Mouse (Mus musculus) mouse embryonic stem cell (cell line): ENCODE data around the gene Cmbl.

Experiments
- in situ Hi-C, 2 experiments: fragments of 300-500 bp; cut with MboI; formaldehyde crosslinking; loops; 1 replicate in 1 of 2; 3 replicates in 1 of 2; pipeline ENCODE4 v1.14.3; 2019 to 2020; ENCODE audit warnings: low sequenced_read_pairs in 2 of 2, low pct_unique_long_range_greater_than_20kb in 1 of 2, mixed read lengths in 1 of 2; ENCODE audit not compliant: unreplicated experiment in 1 of 2

Cmbl gene

DNA sequence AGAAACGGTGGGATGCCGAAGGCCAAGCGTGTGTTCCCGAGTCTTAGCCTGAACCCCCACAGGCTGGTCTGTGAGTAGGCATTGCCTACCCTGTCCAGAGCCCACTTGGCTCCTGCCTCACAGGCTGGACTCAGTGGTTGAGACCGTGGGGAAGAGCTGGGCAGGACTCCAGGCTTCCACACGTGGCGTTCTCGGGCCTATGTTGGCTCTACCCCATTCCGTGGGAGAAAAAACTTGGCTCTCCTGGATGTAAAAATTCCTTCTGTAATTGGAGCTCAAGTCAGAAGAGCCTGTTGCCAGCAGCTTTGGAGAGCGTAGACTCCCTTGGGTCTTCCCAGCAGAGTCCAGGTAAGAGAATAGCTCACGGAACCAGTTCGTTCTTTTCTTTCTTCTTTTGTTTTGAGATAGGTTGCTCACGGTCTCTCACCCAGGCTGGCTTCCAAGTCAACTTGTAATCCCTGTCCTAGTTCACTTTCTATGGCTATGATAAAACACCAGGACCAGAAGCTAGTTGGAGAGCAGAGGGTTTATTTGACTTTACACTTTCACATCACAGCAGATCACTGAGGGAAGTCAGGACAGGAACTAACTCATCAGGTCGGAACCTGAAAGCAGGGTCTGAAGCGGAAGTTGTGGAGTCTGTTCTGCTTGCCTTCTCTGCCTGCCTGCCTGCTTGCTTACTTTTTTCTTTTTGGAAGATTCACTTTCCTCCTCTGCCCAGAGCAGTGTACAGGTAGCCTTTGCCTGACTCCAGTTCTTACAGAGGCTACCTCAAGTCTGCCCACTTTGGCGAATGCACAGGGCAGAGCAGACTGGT lies 6.9 kb downstream of the Cmbl start:
- in situ Hi-C loops, result no loop called here

DNA sequence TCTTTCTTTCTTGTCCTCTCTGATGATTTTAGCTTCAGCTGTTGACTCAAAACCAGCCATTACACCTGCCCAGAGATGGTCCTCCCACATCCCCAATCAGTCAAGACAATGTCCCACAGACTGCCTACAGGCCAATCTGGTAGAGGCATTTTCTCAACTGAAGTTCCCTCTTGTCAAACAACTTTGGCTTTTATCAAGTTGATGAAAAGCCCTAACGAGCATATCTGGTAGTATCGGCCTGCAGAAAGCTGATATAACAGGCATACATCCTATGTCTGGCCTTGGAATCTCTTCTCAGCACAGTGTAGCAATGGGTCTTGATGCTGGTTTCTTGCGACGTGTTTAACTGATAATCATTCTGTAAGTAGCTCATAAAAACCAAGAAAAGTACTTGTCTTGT lies 8.1 kb downstream of the Cmbl start:
- in situ Hi-C loops, result no loop called here

DNA sequence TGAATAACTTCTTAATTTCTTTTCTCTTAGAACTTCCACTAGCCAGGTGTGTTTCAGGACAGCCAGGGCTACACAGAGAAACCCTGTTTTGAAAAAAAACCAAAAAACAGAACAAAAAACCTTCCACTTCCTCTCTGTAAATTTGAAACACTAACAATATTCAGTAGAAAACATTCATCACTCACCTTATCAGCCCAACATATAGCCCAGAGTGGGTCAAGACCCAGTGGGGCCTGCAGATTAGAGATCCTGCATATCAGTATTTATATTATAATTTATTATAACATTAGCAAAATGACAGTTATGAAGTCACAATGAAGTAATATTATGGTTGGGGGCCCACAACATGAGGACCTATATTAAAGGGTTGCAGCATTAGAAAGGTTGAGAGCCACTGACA lies 8.5 kb downstream of the Cmbl start:
- in situ Hi-C loops, result no loop called here

DNA sequence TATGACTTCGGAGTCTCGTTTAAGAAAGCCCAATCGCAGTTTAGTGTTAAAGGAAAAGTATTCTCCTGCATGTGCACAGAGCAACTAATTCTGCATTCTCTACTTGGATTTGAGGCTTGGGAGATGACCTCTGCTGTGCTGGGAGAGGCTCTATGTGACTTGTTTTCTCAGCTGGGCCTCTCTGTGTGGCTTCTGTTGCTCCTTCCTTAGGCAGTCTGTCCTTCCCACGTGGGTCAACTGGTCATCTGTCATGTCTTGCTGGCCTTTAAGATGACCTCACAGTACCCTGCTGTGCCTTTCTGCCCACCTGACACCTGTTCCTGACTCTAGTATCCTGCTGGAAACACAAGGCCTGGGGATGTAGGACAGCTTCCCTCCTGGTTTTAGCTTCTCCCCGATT lies 10.9 kb downstream of the Cmbl start:
- in situ Hi-C loops, result loop anchor here in 1 of 2 experiments (25.0 kb wide), 1 partner anchor 89 kb away; no protein-coding TSS in a partner anchor

DNA sequence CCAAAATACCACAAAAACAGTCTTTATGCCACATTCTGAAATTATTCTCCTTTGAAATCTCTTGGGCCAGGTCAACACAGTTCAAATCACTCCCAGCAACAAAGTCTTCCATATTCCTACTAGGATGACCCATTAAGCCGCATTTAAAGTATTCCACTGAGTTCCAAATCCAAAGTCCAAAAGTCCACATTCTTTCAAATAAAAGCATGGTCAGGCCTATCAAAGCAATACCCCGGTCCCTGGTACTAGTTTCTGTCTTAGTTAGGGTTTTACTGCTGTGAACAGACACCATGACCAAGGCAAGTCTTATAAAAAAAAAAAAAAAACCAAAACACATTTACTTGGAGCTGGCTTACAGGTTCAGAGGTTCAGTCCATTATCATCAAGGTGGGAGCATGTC lies 15.9 kb downstream of the Cmbl start:
- in situ Hi-C loops, result loop anchor here (10.0 to 25.0 kb wide), 2 partner anchors 94 to 126 kb away; partner anchors contain the start of gene Ropn1l (in 1 of the 2)

DNA sequence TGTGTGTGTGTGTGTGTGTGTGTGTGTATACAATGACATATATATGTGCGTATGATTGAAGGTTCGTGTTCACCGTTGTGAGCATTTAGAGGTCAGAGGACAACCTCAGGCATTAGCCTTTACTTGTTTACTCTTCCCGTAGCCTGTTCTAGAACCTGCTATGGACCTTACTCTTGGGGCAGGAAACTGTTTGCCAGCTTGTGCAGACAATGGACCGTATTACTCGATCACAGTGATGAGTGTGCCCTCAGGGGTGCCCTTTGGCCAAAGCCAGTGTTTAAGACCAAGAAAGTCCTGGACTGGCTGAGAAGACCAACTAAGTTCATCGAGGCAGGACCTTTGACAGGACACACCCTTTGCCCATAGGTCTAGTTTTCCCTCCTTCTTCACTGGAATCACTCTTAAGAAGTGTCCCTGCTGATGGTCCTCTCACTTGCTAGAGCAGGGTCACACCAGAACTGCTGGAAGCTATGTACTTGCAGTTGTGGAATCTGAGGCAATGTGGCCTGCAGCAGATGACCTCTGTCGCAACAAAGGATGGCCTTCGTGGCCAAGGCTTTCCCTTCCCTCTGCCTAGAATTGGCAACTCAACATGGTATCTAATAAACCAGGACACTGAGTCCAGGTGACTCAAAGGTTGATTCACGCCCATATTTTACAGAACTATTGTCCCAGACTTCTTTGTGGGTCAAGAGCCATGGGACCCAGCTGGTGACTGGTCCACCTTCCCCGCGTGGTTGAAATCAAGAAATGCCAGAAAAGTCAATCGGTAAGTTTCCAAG lies 18.3 kb downstream of the Cmbl start:
- in situ Hi-C loops, result loop anchor here (10.0 to 25.0 kb wide), 2 partner anchors 96 to 129 kb away; partner anchors contain the start of gene Ropn1l (in 1 of the 2)

DNA sequence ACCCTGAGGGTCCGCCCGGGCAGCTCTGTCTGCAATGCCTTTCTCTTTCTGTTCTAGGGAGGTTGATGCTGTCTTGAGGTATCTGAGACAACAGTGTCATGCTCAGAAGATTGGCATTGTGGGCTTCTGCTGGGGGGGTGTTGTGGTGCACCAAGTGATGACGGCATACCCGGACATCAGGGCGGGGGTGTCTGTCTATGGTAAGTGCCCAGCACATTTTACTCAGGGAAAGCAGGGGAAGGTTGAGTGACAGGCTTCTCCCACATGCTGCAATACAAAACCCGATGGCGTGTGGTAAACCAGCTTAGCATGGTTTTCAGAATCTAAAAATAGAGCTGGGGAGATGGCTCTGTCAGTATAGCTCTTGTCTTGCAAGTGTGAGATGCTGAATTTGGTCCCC lies 20.0 kb downstream of the Cmbl start:
- in situ Hi-C loops, result loop anchor here (5.0 to 25.0 kb wide), 3 partner anchors 98 to 278 kb away; partner anchors contain the start of gene Ropn1l (in 1 of the 2)

DNA sequence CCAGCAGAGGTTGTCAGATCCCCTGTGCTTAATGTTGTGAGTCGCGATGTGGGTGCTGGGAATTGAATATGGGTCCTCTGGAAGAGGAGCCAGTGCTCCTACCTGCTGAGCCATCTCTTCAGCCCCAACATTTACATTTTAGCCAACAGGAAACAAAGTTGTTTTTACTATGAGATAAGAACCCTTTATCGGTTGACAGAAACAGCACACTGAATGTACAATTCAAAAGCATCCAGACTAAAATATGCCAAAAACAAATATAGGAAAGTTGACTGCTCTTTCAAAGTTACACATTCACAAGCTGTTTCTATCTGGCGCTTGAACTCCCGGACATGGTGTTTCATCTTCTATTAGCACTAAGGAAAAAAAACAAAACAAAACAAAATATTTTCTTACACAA lies 20.9 kb downstream of the Cmbl start:
- in situ Hi-C loops, result loop anchor here (5.0 to 25.0 kb wide), 3 partner anchors 99 to 279 kb away; partner anchors contain the start of gene Ropn1l (in 1 of the 2)

DNA sequence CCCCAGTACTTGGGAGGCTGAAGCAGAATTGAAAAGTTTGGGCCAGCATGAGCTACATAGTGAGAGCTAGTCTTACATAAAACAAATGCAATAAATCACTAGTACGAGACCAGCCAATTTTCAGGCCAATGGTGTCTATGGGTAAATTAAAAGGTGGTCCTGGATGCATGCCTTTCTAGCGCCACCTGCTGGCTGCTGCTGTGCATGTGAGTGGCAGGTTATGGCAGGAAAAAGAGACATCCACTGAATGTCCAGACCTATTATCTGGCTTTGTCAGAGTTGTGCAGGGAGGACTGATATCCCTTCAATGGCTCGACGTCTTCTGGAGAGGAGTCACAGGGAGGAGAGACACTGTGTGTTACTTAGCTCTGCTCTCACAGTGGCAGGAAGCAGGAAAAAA lies 21.3 kb downstream of the Cmbl start:
- in situ Hi-C loops, result loop anchor here (5.0 to 25.0 kb wide), 3 partner anchors 99 to 279 kb away; partner anchors contain the start of gene Ropn1l (in 1 of the 2)

DNA sequence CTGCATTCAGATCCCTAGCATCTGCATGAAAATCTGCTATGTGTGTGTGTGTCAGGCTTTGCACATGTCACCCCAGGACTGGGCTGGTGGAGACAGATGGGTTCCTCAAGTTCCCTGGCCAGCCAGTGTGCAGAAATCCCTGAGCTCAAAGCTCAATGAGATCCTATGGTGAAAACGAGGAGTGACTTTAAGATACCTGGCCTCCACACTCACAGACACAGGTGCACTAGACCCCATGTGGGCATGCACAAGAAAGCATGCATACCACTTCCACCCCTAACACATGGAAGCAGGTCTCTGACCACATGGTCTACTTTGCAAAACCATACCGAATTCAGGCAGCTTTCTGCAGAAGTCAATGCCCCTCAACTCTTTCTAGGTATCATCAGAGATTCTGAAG lies 22.6 kb downstream of the Cmbl start:
- in situ Hi-C loops, result loop anchor here (5.0 to 25.0 kb wide), 3 partner anchors 100 to 280 kb away; partner anchors contain the start of gene Ropn1l (in 1 of the 2)

DNA sequence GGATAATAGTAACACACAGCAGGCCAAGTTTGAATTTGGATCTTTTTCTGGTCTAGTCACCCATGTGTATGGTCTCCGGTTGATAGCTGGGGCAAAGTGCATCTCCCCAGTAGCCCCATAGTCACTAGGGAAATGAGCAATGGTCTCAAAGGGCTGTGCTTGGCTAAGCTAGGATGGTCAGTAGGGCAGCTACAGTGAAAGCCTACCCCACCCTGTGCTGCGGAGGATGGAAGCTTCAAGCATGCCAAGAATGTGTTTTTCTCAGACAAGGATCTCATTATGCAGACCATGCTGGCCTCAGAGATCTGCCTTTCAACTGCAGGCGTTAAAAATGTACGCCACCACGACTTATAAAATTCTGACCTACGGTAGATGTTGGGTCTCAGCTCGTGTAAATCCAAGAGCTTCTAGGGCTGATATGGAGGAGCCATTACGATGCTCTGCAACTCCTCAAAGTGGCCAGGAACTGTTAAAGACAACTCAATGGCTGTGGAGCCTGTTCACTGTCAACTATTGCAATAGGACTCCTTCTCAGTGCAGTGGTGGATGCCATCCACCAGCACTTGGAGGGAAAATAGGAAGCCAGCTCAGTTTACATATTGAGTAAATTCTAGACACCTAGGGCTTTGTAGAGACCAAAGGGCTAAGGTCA lies 23.9 kb downstream of the Cmbl start:
- in situ Hi-C loops, result loop anchor here (5.0 to 25.0 kb wide), 3 partner anchors 102 to 282 kb away; partner anchors contain the start of gene Ropn1l (in 1 of the 2)

DNA sequence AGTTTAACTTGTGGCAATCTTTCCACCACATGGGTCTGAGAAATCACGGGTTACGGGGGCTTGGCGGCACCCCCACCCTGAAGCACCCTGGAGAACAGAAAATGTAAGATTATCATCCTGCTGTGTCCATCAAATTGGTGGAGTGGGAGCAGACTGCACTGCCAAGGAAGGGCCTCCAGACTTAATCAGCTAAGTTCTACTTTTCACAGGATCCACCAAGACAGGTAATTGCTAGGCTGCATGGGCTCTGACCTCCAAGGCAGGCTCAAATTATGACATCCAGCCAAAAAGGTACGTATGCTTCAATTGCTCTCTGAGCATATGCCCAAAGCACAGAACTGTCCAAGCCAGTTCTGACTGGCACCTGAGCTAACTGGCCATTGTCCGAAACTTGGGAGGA lies 25.0 kb downstream of the Cmbl start:
- in situ Hi-C loops, result loop anchor here (10.0 to 25.0 kb wide), 2 partner anchors 103 to 275 kb away; no protein-coding TSS in a partner anchor

DNA sequence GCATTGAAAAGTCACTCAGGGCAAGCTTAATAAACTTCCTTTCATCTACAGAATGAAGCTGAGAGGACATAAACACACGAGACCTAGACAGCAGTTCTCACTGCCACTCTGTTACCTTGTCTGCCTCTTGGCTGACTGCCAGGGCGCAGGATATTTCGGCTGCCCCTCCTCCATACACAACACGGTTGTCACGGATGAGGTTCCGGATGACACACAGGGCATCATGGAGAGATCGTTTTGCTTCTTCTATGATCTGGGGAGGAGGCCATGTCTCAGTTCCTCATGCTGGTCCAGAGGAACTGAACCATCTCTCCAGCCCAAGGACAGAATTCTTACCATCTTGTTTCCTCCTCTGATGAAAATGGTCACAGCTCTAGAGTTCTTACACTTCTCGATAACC lies 27.3 kb downstream of the Cmbl start:
- in situ Hi-C loops, result loop anchor here (10.0 to 25.0 kb wide), 2 partner anchors 105 to 278 kb away; no protein-coding TSS in a partner anchor

DNA sequence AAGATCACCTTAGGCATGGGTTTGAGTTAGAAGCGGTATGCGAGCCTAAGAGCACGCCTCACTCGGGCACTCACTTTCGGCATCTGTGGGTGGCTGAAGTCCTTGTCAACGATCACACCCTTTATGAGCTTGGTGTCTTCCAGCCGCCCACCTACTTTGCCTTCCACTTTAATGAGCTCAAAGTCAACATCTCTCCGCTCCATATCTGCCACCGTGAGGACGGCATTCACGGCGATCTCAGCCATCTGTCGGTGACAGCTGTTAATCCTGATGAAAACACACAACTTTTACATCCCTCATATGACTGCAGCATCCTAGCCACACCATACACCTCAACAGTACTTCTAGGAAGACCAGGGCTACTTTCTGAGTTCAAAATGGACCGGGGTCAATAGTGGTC lies 29.1 kb downstream of the Cmbl start:
- in situ Hi-C loops, result loop anchor here (10.0 to 25.0 kb wide), 2 partner anchors 107 to 279 kb away; no protein-coding TSS in a partner anchor

DNA sequence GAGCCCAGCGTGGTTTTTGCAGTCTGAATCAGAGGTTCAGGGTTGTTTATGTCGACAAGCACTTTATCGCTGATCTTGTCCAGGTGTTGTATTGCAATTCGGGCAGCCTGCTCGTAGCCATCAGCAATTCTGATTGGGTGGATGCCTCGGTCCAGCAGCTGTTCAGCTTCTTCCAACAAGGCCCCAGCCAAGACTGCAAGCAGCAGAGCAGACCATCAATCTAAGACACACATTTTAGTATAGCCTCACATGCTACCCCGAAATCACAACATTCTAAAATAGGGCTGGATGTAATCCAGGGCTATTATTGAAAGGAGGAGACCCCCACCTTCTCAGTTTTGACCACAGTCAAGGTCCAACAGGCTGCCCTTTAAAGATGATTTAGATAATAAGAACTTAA lies 30.5 kb downstream of the Cmbl start:
- in situ Hi-C loops, result loop anchor here (10.0 to 25.0 kb wide), 2 partner anchors 108 to 281 kb away; no protein-coding TSS in a partner anchor

DNA sequence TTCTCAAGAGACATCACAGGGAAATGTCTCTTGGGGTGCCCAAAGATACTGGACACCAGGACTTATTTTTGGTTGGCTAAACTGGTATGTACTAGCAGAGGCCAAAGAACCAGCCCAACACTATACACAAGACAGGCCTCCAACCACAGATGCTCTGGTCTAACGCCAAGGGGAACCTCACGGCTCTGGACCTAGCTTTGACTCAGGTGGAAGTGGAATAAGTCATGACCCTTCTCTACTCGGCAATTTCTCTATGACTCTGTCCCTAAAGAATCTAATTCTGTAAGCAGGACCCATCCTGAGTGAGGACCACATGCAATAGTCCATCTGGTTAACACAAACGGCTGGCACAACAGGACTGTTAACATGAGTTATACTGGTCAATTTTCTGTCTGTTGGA lies 34.6 kb downstream of the Cmbl start:
- in situ Hi-C loops, result loop anchor here (10.0 to 25.0 kb wide), 2 partner anchors 113 to 285 kb away; no protein-coding TSS in a partner anchor

DNA sequence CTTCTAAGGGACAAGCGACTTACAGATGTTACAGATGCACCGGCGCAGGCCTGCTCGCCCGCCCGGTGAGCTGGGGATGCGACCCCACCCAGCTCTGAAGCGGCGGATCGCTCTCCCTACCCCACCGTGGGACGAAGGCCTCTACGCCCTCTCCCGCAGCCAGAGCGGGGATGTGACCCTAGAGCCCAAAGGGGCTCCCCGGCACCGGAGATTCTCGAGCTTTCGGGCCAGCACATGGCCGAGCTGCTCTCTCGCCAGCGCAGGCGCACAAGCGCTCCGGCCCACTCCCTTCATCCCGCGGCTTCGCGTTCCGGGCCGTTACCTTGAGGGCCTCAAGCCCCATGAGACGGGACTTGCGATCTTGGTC lies 36.1 kb downstream of the Cmbl start:
- in situ Hi-C loops, result no loop called here

DNA sequence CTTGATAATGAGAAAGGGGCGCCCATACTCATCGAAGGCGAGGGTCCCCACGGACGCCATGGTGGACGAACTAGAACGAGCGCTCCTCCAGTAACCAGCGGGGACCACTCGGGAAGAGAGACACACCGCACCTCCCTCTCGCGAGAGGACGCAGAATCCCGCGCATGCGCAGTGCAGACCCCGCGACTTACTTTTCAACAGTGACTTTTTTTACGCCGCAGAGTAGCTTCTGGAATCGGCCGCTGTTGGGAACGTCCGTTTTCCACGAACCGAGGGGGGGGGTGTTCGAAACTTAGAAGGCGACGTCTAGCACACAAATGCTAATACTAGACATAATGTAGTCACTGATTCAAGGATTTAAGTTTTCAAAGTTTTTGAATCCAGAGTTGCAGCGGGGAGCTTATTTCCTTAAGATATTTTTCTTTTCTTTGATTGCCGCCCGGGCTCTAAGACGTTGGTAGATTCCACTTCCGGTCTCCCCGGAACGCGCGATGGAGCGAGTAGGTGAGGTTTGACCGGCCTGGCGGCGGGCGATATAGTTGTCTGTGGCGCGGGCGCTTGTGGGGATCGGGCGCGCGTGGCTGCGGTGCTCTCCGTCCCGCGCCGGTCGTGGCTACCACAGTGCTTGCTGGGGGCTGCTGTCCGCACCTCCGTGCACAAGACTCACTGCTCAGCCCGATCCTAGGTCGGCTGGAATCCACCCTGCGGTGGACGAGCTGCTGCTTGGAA lies 36.6 kb downstream of the Cmbl start, which contains the start of the genes Cct5 and Fam173b:
Gene Cct5, minus strand, starts transcription at position 159 of the 729 bp plus-strand sequence.
Gene Fam173b, plus strand, starts transcription at position 207 of the 729 bp plus-strand sequence.
- in situ Hi-C loops, result no loop called here
